Mouse (Mus musculus): ENCODE results near the gene Mark4. TPM values are rescaled to one million over a fixed set of nuclear protein-coding genes. Genes with fewer than 3 reads are reported as not detected.

Mark4 gene
- polyA plus RNA-seq, 1 experiment = 36.3 TPM

DNA sequence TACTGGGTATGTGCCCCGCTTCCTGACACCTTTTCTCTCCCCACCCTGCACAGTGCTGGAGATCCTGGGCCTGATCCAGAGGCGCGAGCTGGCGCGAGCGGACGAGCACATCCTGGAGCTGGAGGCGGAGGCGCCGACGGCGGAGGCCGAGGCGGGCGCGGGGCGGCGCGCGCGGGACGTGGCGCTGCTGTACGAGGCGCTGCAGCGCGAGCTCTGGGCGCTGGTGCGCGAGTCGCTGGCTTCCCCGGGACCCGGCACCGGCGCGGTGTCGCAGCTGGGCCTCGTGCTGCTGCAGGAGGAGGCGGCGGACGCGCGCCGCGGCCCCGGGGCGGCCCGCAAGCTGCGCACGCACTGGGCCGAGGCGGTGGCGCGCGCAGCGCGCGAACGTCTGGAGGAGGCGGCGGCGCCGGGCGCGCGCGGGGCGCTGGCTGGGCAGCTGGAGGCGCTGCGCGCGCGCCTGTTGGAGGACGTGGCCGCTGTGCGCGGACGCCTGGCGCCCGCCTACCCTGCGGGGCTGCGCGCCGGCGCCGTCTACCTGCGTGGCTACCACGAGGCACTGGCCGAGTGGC, 15.3 kb upstream of the Mark4 start:
- no peak for TF ChIP-seq CTCF (IDR thresholded peaks at IDR 0.05; ENCODE audit: borderline replicate concordance, control insufficient read depth, extremely low read depth, insufficient read depth, low read length, poor library complexity)
- TF ChIP-seq POLR2A (IDR thresholded peaks at IDR 0.05; ENCODE audit: control insufficient read depth, extremely low read depth, insufficient read depth, low read length, poor library complexity) = no peak
- peak overlapping the region; percentile 34 for H3K4me3 ChIP-seq (ENCODE audit: control insufficient read depth, insufficient read depth, low read length)
- peak; percentile 29 for DNase-seq
- 2% methylated on average over 89 of the region's 89 CpGs for WGBS
- H3K27ac ChIP-seq (ENCODE audit: control insufficient read depth, insufficient read depth, low read length) = no peak overlapping the region
- peaks cover 22% of the 10 kb centered on the region for H3K4me1 ChIP-seq (replicated peaks; ENCODE audit: control insufficient read depth, insufficient read depth, low read length)
- H3K36me3 ChIP-seq (ENCODE audit: control insufficient read depth, insufficient read depth, low read length) = no peaks in the 10 kb centered on the region
- H3K27me3 ChIP-seq (ENCODE audit: control insufficient read depth, insufficient read depth, low read length) = no peaks in the 10 kb centered on the region; the same call in 1 of the 2 replicates

DNA sequence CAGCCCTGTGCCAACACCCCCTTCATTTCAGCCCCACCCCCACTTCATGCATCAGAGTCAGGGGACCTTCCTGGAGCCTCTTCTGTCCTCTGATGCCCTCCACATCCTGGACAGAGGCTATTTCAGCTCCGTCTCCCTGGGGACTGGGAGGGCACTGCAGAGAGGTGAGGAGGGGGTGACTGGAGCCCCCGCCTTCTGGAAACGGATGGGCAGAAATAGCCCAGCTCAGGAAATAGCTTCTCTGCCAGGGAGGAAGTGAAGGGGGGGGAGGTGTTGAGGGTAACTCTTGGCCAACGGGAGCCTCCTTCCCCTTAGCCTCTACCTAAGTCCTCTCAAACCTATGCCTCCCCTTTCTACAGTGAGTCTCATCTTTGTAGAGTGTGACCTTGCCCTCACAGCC, 13.8 kb upstream of the Mark4 start:
- Histone ChIP-seq H3K36me3 (ENCODE audit: control insufficient read depth, insufficient read depth, low read length) (no peaks in the 10 kb centered on the region), H3K27ac (ENCODE audit: control insufficient read depth, insufficient read depth, low read length) (no peak overlapping the region), H3K27me3 (ENCODE audit: control insufficient read depth, insufficient read depth, low read length) (no peaks in the 10 kb centered on the region; the same call in 1 of the 2 replicates), H3K4me1 (replicated peaks; ENCODE audit: control insufficient read depth, insufficient read depth, low read length) (peaks cover 22% of the 10 kb centered on the region), H3K4me3 (ENCODE audit: control insufficient read depth, insufficient read depth, low read length) (no peak overlapping the region)
- 4% methylated on average over 4 of the region's 4 CpGs for WGBS
- TF ChIP-seq POLR2A (IDR thresholded peaks at IDR 0.05; ENCODE audit: control insufficient read depth, extremely low read depth, insufficient read depth, low read length, poor library complexity) (no peak), CTCF (IDR thresholded peaks at IDR 0.05; ENCODE audit: borderline replicate concordance, control insufficient read depth, extremely low read depth, insufficient read depth, low read length, poor library complexity) (no peak)
- DNase-seq = no peak

GRCm38 (mm10) chr7:19470308-19470707, 11.7 kb upstream of the Mark4 start:
- Histone ChIP-seq H3K4me1 (replicated peaks; ENCODE audit: control insufficient read depth, insufficient read depth, low read length) (peaks cover 22% of the 10 kb centered on the region), H3K36me3 (ENCODE audit: control insufficient read depth, insufficient read depth, low read length) (no peaks in the 10 kb centered on the region), H3K27ac (ENCODE audit: control insufficient read depth, insufficient read depth, low read length) (no peak overlapping the region), H3K4me3 (ENCODE audit: control insufficient read depth, insufficient read depth, low read length) (no peak overlapping the region), H3K27me3 (ENCODE audit: control insufficient read depth, insufficient read depth, low read length) (no peaks in the 10 kb centered on the region; the same call in 1 of the 2 replicates)
- DNase-seq = no peak
- TF ChIP-seq POLR2A (IDR thresholded peaks at IDR 0.05; ENCODE audit: control insufficient read depth, extremely low read depth, insufficient read depth, low read length, poor library complexity) (no peak), CTCF (IDR thresholded peaks at IDR 0.05; ENCODE audit: borderline replicate concordance, control insufficient read depth, extremely low read depth, insufficient read depth, low read length, poor library complexity) (no peak)
- 80% methylated on average over 14 of the region's 14 CpGs for WGBS

GRCm38 (mm10) chr7:19469404-19469803, 10.8 kb upstream of the Mark4 start:
- H3K36me3 ChIP-seq (ENCODE audit: control insufficient read depth, insufficient read depth, low read length) = no peaks in the 10 kb centered on the region
- TF ChIP-seq POLR2A (IDR thresholded peaks at IDR 0.05; ENCODE audit: control insufficient read depth, extremely low read depth, insufficient read depth, low read length, poor library complexity) = no peak
- no peak for TF ChIP-seq CTCF (IDR thresholded peaks at IDR 0.05; ENCODE audit: borderline replicate concordance, control insufficient read depth, extremely low read depth, insufficient read depth, low read length, poor library complexity)
- peaks cover 21% of the 10 kb centered on the region for H3K4me1 ChIP-seq (replicated peaks; ENCODE audit: control insufficient read depth, insufficient read depth, low read length)
- no peak overlapping the region for H3K27ac ChIP-seq (ENCODE audit: control insufficient read depth, insufficient read depth, low read length)
- 91% methylated on average over 23 of the region's 23 CpGs for WGBS
- no peak for DNase-seq
- H3K4me3 ChIP-seq (ENCODE audit: control insufficient read depth, insufficient read depth, low read length) = no peak overlapping the region
- H3K27me3 ChIP-seq (ENCODE audit: control insufficient read depth, insufficient read depth, low read length) = no peaks in the 10 kb centered on the region; the same call in 1 of the 2 replicates

DNA sequence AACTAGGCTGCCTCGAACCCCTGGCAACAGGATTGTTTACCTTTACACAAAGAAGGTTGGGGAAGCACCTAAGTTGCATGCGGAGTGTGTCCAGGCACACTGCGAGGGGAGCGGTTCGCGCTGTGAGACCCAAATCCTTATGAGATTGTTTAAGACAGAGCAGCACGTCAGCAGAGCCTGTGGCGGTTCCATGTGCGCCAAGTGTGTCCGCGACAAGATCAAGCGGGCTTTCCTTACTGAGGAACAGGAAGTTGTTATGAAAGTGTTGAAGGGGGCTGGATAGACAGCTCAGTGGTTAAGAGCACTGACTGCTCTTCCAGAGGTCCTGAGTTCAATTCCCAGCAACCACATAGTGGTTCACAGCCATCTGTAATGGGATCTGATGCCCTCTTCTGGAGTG, 9.7 kb upstream of the Mark4 start:
- TF ChIP-seq CTCF (IDR thresholded peaks at IDR 0.05; ENCODE audit: borderline replicate concordance, control insufficient read depth, extremely low read depth, insufficient read depth, low read length, poor library complexity) = no peak
- TF ChIP-seq POLR2A (IDR thresholded peaks at IDR 0.05; ENCODE audit: control insufficient read depth, extremely low read depth, insufficient read depth, low read length, poor library complexity) = no peak

DNA sequence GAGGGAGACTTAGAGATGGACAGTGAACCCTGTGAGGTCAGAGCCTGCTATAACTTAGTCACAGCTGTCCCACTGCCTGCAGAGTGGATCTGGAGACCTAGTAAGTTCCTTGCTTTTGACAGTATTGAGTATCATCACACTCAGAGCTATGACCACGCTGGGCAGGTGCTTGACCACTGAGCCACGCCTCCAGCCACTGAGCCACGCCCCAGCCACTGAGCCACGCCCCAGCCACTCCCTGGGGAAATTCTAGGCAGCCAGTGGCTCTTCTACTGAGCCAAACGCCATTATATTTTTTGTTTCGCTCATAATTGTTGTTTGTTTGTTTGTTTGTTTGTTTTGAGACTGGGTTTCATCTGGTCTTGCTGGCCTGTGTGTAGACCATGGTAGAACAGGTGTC, 9.0 kb upstream of the Mark4 start:
- Histone ChIP-seq H3K4me3 (ENCODE audit: control insufficient read depth, insufficient read depth, low read length) (no peak overlapping the region), H3K4me1 (replicated peaks; ENCODE audit: control insufficient read depth, insufficient read depth, low read length) (peaks cover 8% of the 10 kb centered on the region), H3K36me3 (ENCODE audit: control insufficient read depth, insufficient read depth, low read length) (no peaks in the 10 kb centered on the region), H3K27me3 (ENCODE audit: control insufficient read depth, insufficient read depth, low read length) (no peaks in the 10 kb centered on the region), H3K27ac (ENCODE audit: control insufficient read depth, insufficient read depth, low read length) (no peak overlapping the region)
- no peak for DNase-seq
- TF ChIP-seq CTCF (IDR thresholded peaks at IDR 0.05; ENCODE audit: borderline replicate concordance, control insufficient read depth, extremely low read depth, insufficient read depth, low read length, poor library complexity) (no peak), POLR2A (IDR thresholded peaks at IDR 0.05; ENCODE audit: control insufficient read depth, extremely low read depth, insufficient read depth, low read length, poor library complexity) (no peak)
- 76% methylated on average over 6 of the region's 6 CpGs for WGBS

More for the DNA sequence above, 9.7 kb upstream of the Mark4 start:
- Histone ChIP-seq H3K4me1 (replicated peaks; ENCODE audit: control insufficient read depth, insufficient read depth, low read length) (peaks cover 13% of the 10 kb centered on the region), H3K36me3 (ENCODE audit: control insufficient read depth, insufficient read depth, low read length) (no peaks in the 10 kb centered on the region), H3K27me3 (ENCODE audit: control insufficient read depth, insufficient read depth, low read length) (no peaks in the 10 kb centered on the region; the same call in 1 of the 2 replicates), H3K4me3 (ENCODE audit: control insufficient read depth, insufficient read depth, low read length) (no peak overlapping the region), H3K27ac (ENCODE audit: control insufficient read depth, insufficient read depth, low read length) (no peak overlapping the region)
- 47% methylated on average over 12 of the region's 12 CpGs for WGBS
- DNase-seq = no peak
